17 mouse cellular contexts compared by ENCODE assay signal in genomic region chr8:10411511-10411910, GRCm38 (mm10).
DNase-seq lines count a peak whose midpoint lies in the region; ATAC-seq lines count a peak whose summit lies in the region.
"Had no signal": no experiment of that assay in that cellular context is flagged by ENCODE, and none has a peak within 500 bp of the region (broad histone marks: within the 10 kb centered on the region; RNA-seq: fewer than 3 reads in every experiment).

No protein-coding gene starts in this region.

- no peak overlapping the region for H3K4me3 ChIP-seq in forebrain, embryonic 11.5 days (ENCODE audit: low read depth, low read length)
- H3K4me3 ChIP-seq in forebrain, embryonic 10.5 days = no peak overlapping the region
- H3K4me3 ChIP-seq in midbrain, embryonic 14.5 days (replicated peaks; ENCODE audit: low read depth, low read length) = no peak overlapping the region
- no peak overlapping the region for H3K4me3 ChIP-seq in midbrain, embryonic 11.5 days (ENCODE audit: low read depth, low read length)
- H3K4me3 ChIP-seq in kidney, embryonic 15.5 days (replicated peaks) = no peak overlapping the region
- H3K4me3 ChIP-seq: embryonic facial prominence, embryonic 10.5 days; erythroblast, embryonic 14.5 days; heart, adult 2 months; limb, embryonic 15.5 days; neural tube, embryonic 15.5 days had no signal

- no peaks in the 10 kb centered on the region for H3K9me3 ChIP-seq in forebrain, embryonic 11.5 days (ENCODE audit: control insufficient read depth, low read length)
- H3K9me3 ChIP-seq in forebrain, embryonic 10.5 days = no peaks in the 10 kb centered on the region
- no peaks in the 10 kb centered on the region for H3K9me3 ChIP-seq in midbrain, embryonic 14.5 days (ENCODE audit: control insufficient read depth, low read length)
- H3K9me3 ChIP-seq in midbrain, embryonic 11.5 days (ENCODE audit: control insufficient read depth, low read length) = no peaks in the 10 kb centered on the region
- no peaks in the 10 kb centered on the region for H3K9me3 ChIP-seq in kidney, embryonic 15.5 days (replicated peaks)
- H3K9me3 ChIP-seq: embryonic facial prominence, embryonic 10.5 days; limb, embryonic 15.5 days; neural tube, embryonic 15.5 days had no signal

- no peak overlapping the region for H3K4me2 ChIP-seq in forebrain, embryonic 11.5 days (ENCODE audit: low read depth, low read length, severe bottlenecking)
- no peak overlapping the region for H3K4me2 ChIP-seq in midbrain, embryonic 14.5 days (ENCODE audit: low read length)
- H3K4me2 ChIP-seq in midbrain, embryonic 11.5 days = no peak overlapping the region
- H3K4me2 ChIP-seq in kidney, embryonic 15.5 days = no peak overlapping the region
- H3K4me2 ChIP-seq: limb, embryonic 15.5 days; neural tube, embryonic 15.5 days had no signal

- no peak overlapping the region for H3K9ac ChIP-seq in forebrain, embryonic 11.5 days (ENCODE audit: low read length)
- no peak overlapping the region for H3K9ac ChIP-seq in midbrain, embryonic 14.5 days (replicated peaks; ENCODE audit: low read length)
- no peak overlapping the region for H3K9ac ChIP-seq in midbrain, embryonic 11.5 days (ENCODE audit: low read length)
- H3K9ac ChIP-seq in kidney, embryonic 15.5 days = no peak overlapping the region
- H3K9ac ChIP-seq: limb, embryonic 15.5 days; neural tube, embryonic 15.5 days had no signal

- H3K36me3 ChIP-seq in forebrain, embryonic 11.5 days (ENCODE audit: control insufficient read depth, insufficient read depth, low read length) = no peaks in the 10 kb centered on the region
- no peaks in the 10 kb centered on the region for H3K36me3 ChIP-seq in forebrain, embryonic 10.5 days (replicated peaks)
- H3K36me3 ChIP-seq in midbrain, embryonic 14.5 days (ENCODE audit: control insufficient read depth, insufficient read depth, low read length) = no peaks in the 10 kb centered on the region
- H3K36me3 ChIP-seq in midbrain, embryonic 11.5 days (ENCODE audit: control insufficient read depth, insufficient read depth, low read length) = no peaks in the 10 kb centered on the region
- H3K36me3 ChIP-seq in kidney, embryonic 15.5 days = no peaks in the 10 kb centered on the region
- H3K36me3 ChIP-seq: embryonic facial prominence, embryonic 10.5 days; limb, embryonic 15.5 days; neural tube, embryonic 15.5 days had no signal

- H3K4me1 ChIP-seq in forebrain, embryonic 11.5 days (replicated peaks; ENCODE audit: control insufficient read depth, insufficient read depth, low read length) = 0 out of 2 replicates have a peak, but pooled peaks cover 2% of the 10 kb centered on the region
- H3K4me1 ChIP-seq in forebrain, embryonic 10.5 days = peaks cover 12% of the 10 kb centered on the region
- H3K4me1 ChIP-seq in midbrain, embryonic 14.5 days (ENCODE audit: control insufficient read depth, insufficient read depth, low read length) = 0 out of 2 replicates have a peak, but pooled peaks cover 8% of the 10 kb centered on the region
- no peaks in the 10 kb centered on the region for H3K4me1 ChIP-seq in midbrain, embryonic 11.5 days (ENCODE audit: control insufficient read depth, insufficient read depth, low read length)
- H3K4me1 ChIP-seq in kidney, embryonic 15.5 days = peaks cover 8% of the 10 kb centered on the region
- H3K4me1 ChIP-seq: embryonic facial prominence, embryonic 10.5 days; neural tube, embryonic 15.5 days had no signal

- no peak for ATAC-seq in forebrain, embryonic 11.5 days (replicated peaks; ENCODE audit: low FRiP score)
- no peak for ATAC-seq in midbrain, embryonic 14.5 days (ENCODE audit: low FRiP score, low TSS enrichment)
- ATAC-seq in midbrain, embryonic 11.5 days (ENCODE audit: low FRiP score) = no peak
- peak; percentile 45; the same call in 1 of the 2 replicates for ATAC-seq in kidney, embryonic 15.5 days (replicated peaks; ENCODE audit: low FRiP score)

- no peaks in the 10 kb centered on the region for H3K27me3 ChIP-seq in forebrain, embryonic 11.5 days (ENCODE audit: control insufficient read depth, insufficient read depth, low read length)
- no peaks in the 10 kb centered on the region for H3K27me3 ChIP-seq in forebrain, embryonic 10.5 days (ENCODE audit: poor library complexity, severe bottlenecking)
- no peaks in the 10 kb centered on the region for H3K27me3 ChIP-seq in midbrain, embryonic 14.5 days (ENCODE audit: control insufficient read depth, insufficient read depth, low read length)
- no peaks in the 10 kb centered on the region for H3K27me3 ChIP-seq in midbrain, embryonic 11.5 days (ENCODE audit: control insufficient read depth, insufficient read depth, low read length)
- H3K27me3 ChIP-seq in kidney, embryonic 15.5 days = 0 out of 2 replicates have a peak, but pooled peaks cover 4% of the 10 kb centered on the region
- H3K27me3 ChIP-seq: limb, embryonic 15.5 days; neural tube, embryonic 15.5 days had no signal

- peak; percentile 2 for DNase-seq in forebrain, embryonic 11.5 days (ENCODE audit: low spot score)
- DNase-seq in forebrain, embryonic 10.5 days (ENCODE audit: extremely low spot score, low spot score) = no peak
- DNase-seq in midbrain, embryonic 14.5 days = peak; percentile 35
- no peak for DNase-seq in midbrain, embryonic 11.5 days (ENCODE audit: low spot score, missing footprints)
- no peak for DNase-seq in gastrocnemius, adult 18-20 months (ENCODE audit: low spot score)
- DNase-seq in cerebellum, postnatal 36 days = no peak
- DNase-seq in layer of hippocampus, adult 11-12 months (ENCODE audit: low spot score) = no peak
- DNase-seq: adrenal gland, postnatal 25 days; cerebellum, postnatal 10 days; heart, adult 2 months; lung, adult 2 months; thymus, adult 2 months had no signal

- 68% methylated on average over 4 of the region's 4 CpGs for WGBS in forebrain, embryonic 11.5 days
- 82% methylated on average over 4 of the region's 4 CpGs for WGBS in forebrain, embryonic 10.5 days
- 59% methylated on average over 4 of the region's 4 CpGs for WGBS in midbrain, embryonic 14.5 days
- WGBS in midbrain, embryonic 11.5 days = 80% methylated on average over 4 of the region's 4 CpGs
- WGBS in kidney, embryonic 15.5 days = 60% methylated on average over 4 of the region's 4 CpGs

- H3K27ac ChIP-seq in forebrain, embryonic 11.5 days (ENCODE audit: low read depth, low read length) = no peak overlapping the region
- no peak overlapping the region for H3K27ac ChIP-seq in forebrain, embryonic 10.5 days
- 0 out of 2 replicates have a peak overlapping the region, but pooled peaks have one; percentile 15 for H3K27ac ChIP-seq in midbrain, embryonic 14.5 days (replicated peaks; ENCODE audit: low read depth, low read length)
- no peak overlapping the region for H3K27ac ChIP-seq in midbrain, embryonic 11.5 days (ENCODE audit: low read depth, low read length)
- no peak overlapping the region for H3K27ac ChIP-seq in kidney, embryonic 15.5 days
- H3K27ac ChIP-seq: embryonic facial prominence, embryonic 10.5 days; heart, adult 2 months; limb, embryonic 15.5 days; neural tube, embryonic 15.5 days had no signal

Comparison
In these comparisons a context has a peak if more than half of its experiments do, and no peak if none do; other contexts are left out.
1. DNase-seq: peak in forebrain, embryonic 11.5 days (single experiment) and midbrain, embryonic 14.5 days (single experiment); none in forebrain, embryonic 10.5 days (single experiment), midbrain, embryonic 11.5 days (single experiment), gastrocnemius, adult 18-20 months (single experiment), cerebellum, postnatal 36 days (0 of 2) and layer of hippocampus, adult 11-12 months (single experiment).